Mouse (Mus musculus) lung, embryonic 15.5 days (tissue): ENCODE data around the gene Lypd5. TPM values are rescaled to one million over a fixed set of nuclear protein-coding genes. Genes with fewer than 3 reads are reported as not detected.

Experiments
- ATAC-seq: fragments of 200-750 bp; cut with Nextera tagmentation; 2 replicates; pipeline ENCODE4 v1.8.0; 2017; ENCODE audit warnings: moderate number of reproducible peaks, borderline replicate concordance; ENCODE audit not compliant: low FRiP score, low TSS enrichment; ENCODE audit errors: extremely low read depth
- H3K27ac ChIP-seq: fragments of 300-500 bp; sonication (generic); 2 replicates; pipeline ENCODE4 v1.5.1; 2015; ENCODE audit warnings: moderate library complexity, mild to moderate bottlenecking, inconsistent platforms
- H3K27me3 ChIP-seq: fragments of 300-500 bp; sonication (generic); 2 replicates; pipeline ENCODE4 v1.6.1; 2015; ENCODE audit warnings: inconsistent platforms
- H3K36me3 ChIP-seq: fragments of 300-500 bp; sonication (generic); 2 replicates; pipeline ENCODE4 v1.6.1; 2015; ENCODE audit warnings: inconsistent platforms
- H3K4me1 ChIP-seq: fragments of 300-500 bp; sonication (generic); 2 replicates; pipeline ENCODE4 v1.6.1; 2015; ENCODE audit warnings: inconsistent platforms
- H3K4me2 ChIP-seq: fragments of 300-500 bp; sonication (generic); 2 replicates; pipeline ENCODE4 v1.6.1; 2015; ENCODE audit warnings: inconsistent platforms, mild to moderate bottlenecking, moderate library complexity
- H3K4me3 ChIP-seq: fragments of 300-500 bp; sonication (generic); 2 replicates; pipeline ENCODE4 v1.5.1; 2015; ENCODE audit warnings: mild to moderate bottlenecking, inconsistent platforms
- H3K9ac ChIP-seq: fragments of 300-500 bp; sonication (generic); 2 replicates; pipeline ENCODE4 v1.6.1; 2015; ENCODE audit warnings: inconsistent platforms
- H3K9me3 ChIP-seq: fragments of 300-500 bp; sonication (generic); 2 replicates; pipeline ENCODE4 v1.6.1; 2016; ENCODE audit warnings: inconsistent platforms
- WGBS: fragments of 180-500 bp; shearing (Covaris S2); methylation state at CpG from one replicate; pipeline ENCODE4 v1.1.7; 2015; 5-methylcytosine and 5-hydroxymethylcytosine counted together
- polyA plus RNA-seq: library from polyadenylated mRNA; unstranded; fragments of >200 nt; fragmentation: Nextera tagmentation; extraction: Ambion mirVana; gene quantifications from 2 replicates; pipeline ENCODE4 v1.2.1, GENCODE M21; 2015

Lypd5 gene
- polyA plus RNA-seq: not detected in 2 replicates

DNA sequence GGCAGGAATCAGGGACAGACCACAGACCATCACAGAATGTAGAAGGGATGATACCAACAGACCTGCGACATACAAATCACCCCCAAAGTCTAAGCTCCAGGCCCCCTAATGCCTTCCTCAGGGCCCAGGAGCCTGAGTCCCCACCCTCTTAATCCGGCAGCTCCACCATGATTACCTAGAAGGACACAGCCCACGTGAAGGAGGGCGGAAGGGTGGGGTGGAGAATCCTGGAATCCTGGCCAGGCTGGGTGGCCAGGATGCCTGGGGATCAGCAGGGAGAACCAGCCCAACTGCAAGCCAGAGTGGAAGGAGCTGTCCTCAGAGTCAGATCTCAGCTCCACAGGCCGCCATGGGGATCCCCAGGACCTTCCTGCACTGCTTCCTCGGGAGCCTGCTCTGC lies at the start of gene Lypd5:
TSS of gene Lypd5 (plus strand) at position 301 of the 400 bp plus-strand sequence.
- Histone ChIP-seq H3K4me1 (no peaks in the 10 kb centered on the region), H3K4me2 (no peak within 1 kb of the TSS), H3K36me3 (no peaks in the 10 kb centered on the region), H3K9ac (no peak within 1 kb of the TSS), H3K27ac (no peak within 1 kb of the TSS), H3K9me3 (no peaks in the 10 kb centered on the region), H3K4me3 (no peak within 1 kb of the TSS), H3K27me3 (no peaks in the 10 kb centered on the region; the same call in 1 of the 2 replicates)
- 30% methylated on average over 6 of the region's 6 CpGs for WGBS
- no peak for ATAC-seq

DNA sequence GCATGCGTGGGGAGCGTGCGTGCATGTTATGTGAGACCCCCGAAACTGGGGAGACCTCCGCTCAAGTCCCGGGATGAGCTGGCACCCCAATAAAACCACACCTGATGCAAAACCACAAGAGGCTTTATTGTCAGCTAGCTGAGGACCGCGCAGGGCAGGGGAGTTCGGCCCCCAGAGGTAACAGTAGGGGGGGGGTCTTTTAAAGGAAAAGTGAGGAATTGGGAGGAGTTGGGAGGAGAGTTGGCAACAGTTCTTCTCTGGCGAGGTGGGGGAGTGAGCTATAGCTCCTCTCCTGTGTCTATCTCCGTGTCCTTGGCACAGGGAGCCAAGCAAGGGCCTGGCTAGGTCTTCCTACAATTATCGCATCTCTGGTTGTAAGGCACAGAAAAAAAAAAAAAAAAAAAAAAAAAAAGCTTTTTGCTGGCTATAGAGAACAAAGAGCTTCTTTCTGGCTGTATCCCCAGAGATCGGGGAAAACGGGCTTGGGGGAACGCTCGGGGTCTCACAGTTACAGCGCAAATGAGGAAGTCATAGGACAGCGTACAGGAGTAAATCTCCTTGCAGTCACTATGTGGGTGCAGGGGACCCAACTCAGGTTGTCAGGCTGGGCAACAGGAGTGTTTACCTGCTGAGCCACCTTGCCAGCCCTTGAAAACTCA lies 49.0 kb upstream of the Lypd5 start:
- Histone ChIP-seq H3K4me1 (peaks cover 22% of the 10 kb centered on the region), H3K4me2 (peak overlapping the region; percentile 91), H3K27me3 (no peaks in the 10 kb centered on the region), H3K4me3 (peak overlapping the region; percentile 67), H3K27ac (peak overlapping the region; percentile 92), H3K9ac (peak overlapping the region; percentile 43), H3K36me3 (peaks cover 37% of the 10 kb centered on the region), H3K9me3 (no peaks in the 10 kb centered on the region)
- ATAC-seq: peak; percentile 3; the same call in 1 of the 2 replicates
- WGBS: 1% methylated on average over 18 of the region's 18 CpGs

DNA sequence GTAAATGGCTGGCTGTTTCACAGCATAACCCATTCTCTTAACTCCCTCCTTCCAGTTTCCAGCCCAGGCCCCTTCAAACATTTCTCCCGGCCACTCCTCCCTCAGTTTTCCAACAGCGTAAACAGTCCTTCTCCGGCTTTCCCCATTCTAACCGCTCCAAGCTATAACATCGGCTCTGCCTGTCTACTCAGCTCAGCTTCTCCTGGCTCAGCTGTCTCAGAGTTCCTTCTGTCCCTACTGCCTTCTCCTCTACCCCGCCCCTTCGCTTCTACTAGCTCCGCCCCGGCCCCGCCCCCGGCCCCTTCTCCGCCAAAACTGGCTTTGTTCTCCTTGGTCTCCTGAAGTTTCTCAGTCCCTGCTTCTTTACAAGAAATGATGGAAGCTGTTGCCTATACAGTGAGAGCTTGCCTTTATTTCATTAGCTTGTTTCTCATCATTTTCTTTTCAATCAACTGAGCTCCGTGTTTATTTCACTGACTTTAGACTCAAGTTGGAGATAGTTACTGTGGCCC lies 48.2 kb upstream of the Lypd5 start, which contains the start of gene Zfp61:
TSS of gene Zfp61 (minus strand) at position 462 of the 512 bp plus-strand sequence.
- Histone ChIP-seq H3K4me2 (peak within 1 kb of the TSS; percentile 91), H3K4me1 (peaks cover 22% of the 10 kb centered on the region), H3K9ac (peak within 1 kb of the TSS; percentile 43; the same call in 1 of the 2 replicates), H3K9me3 (no peaks in the 10 kb centered on the region), H3K27me3 (no peaks in the 10 kb centered on the region), H3K4me3 (peak within 1 kb of the TSS; percentile 67), H3K36me3 (peaks cover 31% of the 10 kb centered on the region), H3K27ac (peak within 1 kb of the TSS; percentile 92)
- peak; percentile 72; the same call in 1 of the 2 replicates for ATAC-seq
- under 1% methylated on average over 13 of the region's 13 CpGs for WGBS

DNA sequence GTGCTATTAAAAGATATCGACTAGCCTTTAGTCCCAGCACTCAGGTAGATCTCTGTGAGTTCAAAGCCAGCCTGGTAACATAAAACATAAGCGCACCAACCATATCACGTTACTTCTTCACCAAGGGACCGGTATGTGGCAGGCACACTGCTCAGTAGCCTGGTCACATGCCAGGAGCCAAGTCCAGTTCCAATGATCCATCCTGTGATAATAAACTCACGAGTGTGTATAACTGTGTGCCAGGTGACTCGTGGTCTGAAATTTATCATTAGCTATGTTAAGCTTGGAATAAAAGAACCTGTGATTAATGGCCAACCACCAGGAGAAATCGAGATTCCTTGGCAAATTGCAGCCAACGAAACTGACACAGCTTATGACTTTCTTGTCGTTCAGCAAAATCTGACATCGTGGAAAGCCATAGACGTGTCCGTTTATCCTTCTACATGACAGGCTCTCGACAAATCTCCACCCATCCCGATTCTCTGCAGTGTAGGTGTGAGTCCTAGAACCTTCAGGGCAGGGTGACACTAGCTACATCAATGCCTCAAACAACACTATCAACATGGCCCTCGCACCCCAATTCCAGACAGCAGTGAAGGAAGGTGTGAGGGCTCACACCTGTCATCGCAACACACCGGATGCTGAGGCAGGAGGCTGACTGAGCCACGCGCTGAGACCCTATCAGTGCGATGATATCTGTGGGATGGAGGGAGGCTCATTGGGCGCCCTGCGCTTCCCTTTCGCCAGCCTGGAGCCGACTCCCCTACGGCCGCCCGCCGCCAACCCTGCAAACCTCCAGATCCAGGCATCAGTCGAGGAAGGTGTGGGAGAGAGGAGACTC lies 33.0 kb upstream of the Lypd5 start:
- Histone ChIP-seq H3K4me1 (0 out of 2 replicates have a peak, but pooled peaks cover 8% of the 10 kb centered on the region), H3K4me2 (peak overlapping the region; percentile 71), H3K27ac (no peak overlapping the region), H3K27me3 (no peaks in the 10 kb centered on the region), H3K36me3 (peaks cover 7% of the 10 kb centered on the region; the same call in 1 of the 2 replicates), H3K9me3 (no peaks in the 10 kb centered on the region), H3K9ac (peak overlapping the region; percentile 51), H3K4me3 (peak overlapping the region; percentile 57)
- peak; percentile 60; the same call in 1 of the 2 replicates for ATAC-seq
- 24% methylated on average over 29 of the region's 29 CpGs for WGBS

DNA sequence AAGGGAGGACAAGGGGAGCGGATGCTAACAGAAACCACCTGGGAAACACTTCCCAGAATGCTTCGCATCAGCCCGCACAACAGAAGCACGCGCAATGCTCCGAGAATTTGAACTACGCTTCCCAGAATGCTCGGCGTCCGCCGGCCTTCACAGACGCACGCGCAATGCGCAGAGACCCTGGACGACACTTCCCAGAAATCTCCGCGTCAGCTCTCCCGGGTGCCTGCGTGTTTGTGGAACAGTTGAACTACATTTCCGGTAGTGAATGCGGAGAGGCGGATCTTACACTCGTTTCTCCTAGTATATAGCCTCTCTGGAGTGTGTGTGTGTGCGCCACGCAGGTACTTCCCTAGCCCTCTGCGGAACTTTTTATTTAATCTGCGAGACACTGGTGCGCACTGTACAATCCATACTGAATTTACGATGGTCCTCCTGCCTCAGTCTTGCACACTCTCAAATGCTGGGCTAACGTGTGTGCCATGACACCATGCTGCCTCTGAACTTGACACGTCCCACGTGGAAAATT lies 32.4 kb upstream of the Lypd5 start, which contains the start of gene Zfp94:
TSS of gene Zfp94 (minus strand) at position 100 of the 526 bp plus-strand sequence.
- peak within 1 kb of the TSS; percentile 71 for H3K4me2 ChIP-seq
- no peaks in the 10 kb centered on the region for H3K9me3 ChIP-seq
- peak within 1 kb of the TSS; percentile 69 for H3K27ac ChIP-seq
- 0 out of 2 replicates have a peak, but pooled peaks cover 8% of the 10 kb centered on the region for H3K4me1 ChIP-seq
- H3K9ac ChIP-seq: peak within 1 kb of the TSS; percentile 51
- WGBS: under 1% methylated on average over 33 of the region's 33 CpGs
- no peaks in the 10 kb centered on the region for H3K27me3 ChIP-seq
- ATAC-seq: peak; percentile 95
- H3K4me3 ChIP-seq: peak within 1 kb of the TSS; percentile 57
- peaks cover 3% of the 10 kb centered on the region; the same call in 1 of the 2 replicates for H3K36me3 ChIP-seq

- no peak overlapping the region for H3K4me3 ChIP-seq
- no peaks in the 10 kb centered on the region for H3K36me3 ChIP-seq
- 65% methylated on average over 6 of the region's 6 CpGs for WGBS
- H3K9ac ChIP-seq: no peak overlapping the region
- no peak overlapping the region for H3K27ac ChIP-seq
- no peak overlapping the region for H3K4me2 ChIP-seq
- 0 out of 2 replicates have a peak, but pooled peaks cover 3% of the 10 kb centered on the region for H3K9me3 ChIP-seq
- no peaks in the 10 kb centered on the region for H3K27me3 ChIP-seq
- 0 out of 2 replicates have a peak, but pooled peaks cover 8% of the 10 kb centered on the region for H3K4me1 ChIP-seq
- no peak for ATAC-seq
Observed at GRCm38 (mm10) chr7:24318942-24319341, 30.1 kb upstream of the Lypd5 start.

GRCm38 (mm10) chr7:24322593-24322992 lies 26.4 kb upstream of the Lypd5 start:
- Histone ChIP-seq H3K36me3 (no peaks in the 10 kb centered on the region), H3K4me1 (no peaks in the 10 kb centered on the region; the same call in 1 of the 2 replicates), H3K4me3 (no peak overlapping the region), H3K27me3 (peaks cover 3% of the 10 kb centered on the region; the same call in 1 of the 2 replicates), H3K27ac (no peak overlapping the region), H3K4me2 (no peak overlapping the region), H3K9ac (no peak overlapping the region), H3K9me3 (0 out of 2 replicates have a peak, but pooled peaks cover 3% of the 10 kb centered on the region)
- 66% methylated on average over 4 of the region's 4 CpGs for WGBS
- ATAC-seq: no peak

DNA sequence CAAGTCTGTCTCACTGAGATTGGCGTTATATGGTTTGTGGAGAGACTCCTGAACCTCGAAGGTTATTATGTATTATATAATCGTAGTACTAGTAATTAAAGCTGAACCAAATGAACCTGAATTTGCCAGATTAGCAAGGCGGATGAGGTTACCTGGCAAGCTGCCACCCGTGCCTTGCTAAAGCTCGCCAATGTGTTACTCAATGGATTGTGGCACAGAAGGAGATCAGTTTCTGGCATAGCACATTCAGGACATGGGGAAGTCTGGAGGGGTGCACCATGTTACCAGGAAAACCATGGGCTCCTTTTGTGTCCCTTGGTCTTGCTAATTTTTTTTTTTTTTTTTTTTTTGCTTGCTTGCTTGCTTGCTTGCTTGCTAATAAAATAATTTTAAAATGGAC lies 23.8 kb upstream of the Lypd5 start:
- no peaks in the 10 kb centered on the region for H3K36me3 ChIP-seq
- H3K4me1 ChIP-seq: no peaks in the 10 kb centered on the region; the same call in 1 of the 2 replicates
- peak overlapping the region; percentile 54; the same call in 1 of the 2 replicates for H3K4me2 ChIP-seq
- H3K9me3 ChIP-seq: 0 out of 2 replicates have a peak, but pooled peaks cover 3% of the 10 kb centered on the region
- H3K9ac ChIP-seq: no peak overlapping the region
- H3K4me3 ChIP-seq: no peak overlapping the region
- ATAC-seq: no peak
- no peak overlapping the region for H3K27ac ChIP-seq
- 81% methylated on average over 6 of the region's 6 CpGs for WGBS
- peaks cover 3% of the 10 kb centered on the region; the same call in 1 of the 2 replicates for H3K27me3 ChIP-seq

GRCm38 (mm10) chr7:24325675-24326128 lies 23.3 kb upstream of the Lypd5 start:
- no peaks in the 10 kb centered on the region for H3K36me3 ChIP-seq
- H3K9me3 ChIP-seq: 0 out of 2 replicates have a peak, but pooled peaks cover 3% of the 10 kb centered on the region
- ATAC-seq: peak; percentile 69; the same call in 1 of the 2 replicates
- H3K4me1 ChIP-seq: no peaks in the 10 kb centered on the region; the same call in 1 of the 2 replicates
- WGBS: 4% methylated on average over 13 of the region's 13 CpGs
- no peak overlapping the region for H3K27ac ChIP-seq
- H3K9ac ChIP-seq: peak overlapping the region; percentile 21; the same call in 1 of the 2 replicates
- H3K27me3 ChIP-seq: peaks cover 3% of the 10 kb centered on the region; the same call in 1 of the 2 replicates
- H3K4me3 ChIP-seq: peak overlapping the region; percentile 18
- H3K4me2 ChIP-seq: peak overlapping the region; percentile 54

DNA sequence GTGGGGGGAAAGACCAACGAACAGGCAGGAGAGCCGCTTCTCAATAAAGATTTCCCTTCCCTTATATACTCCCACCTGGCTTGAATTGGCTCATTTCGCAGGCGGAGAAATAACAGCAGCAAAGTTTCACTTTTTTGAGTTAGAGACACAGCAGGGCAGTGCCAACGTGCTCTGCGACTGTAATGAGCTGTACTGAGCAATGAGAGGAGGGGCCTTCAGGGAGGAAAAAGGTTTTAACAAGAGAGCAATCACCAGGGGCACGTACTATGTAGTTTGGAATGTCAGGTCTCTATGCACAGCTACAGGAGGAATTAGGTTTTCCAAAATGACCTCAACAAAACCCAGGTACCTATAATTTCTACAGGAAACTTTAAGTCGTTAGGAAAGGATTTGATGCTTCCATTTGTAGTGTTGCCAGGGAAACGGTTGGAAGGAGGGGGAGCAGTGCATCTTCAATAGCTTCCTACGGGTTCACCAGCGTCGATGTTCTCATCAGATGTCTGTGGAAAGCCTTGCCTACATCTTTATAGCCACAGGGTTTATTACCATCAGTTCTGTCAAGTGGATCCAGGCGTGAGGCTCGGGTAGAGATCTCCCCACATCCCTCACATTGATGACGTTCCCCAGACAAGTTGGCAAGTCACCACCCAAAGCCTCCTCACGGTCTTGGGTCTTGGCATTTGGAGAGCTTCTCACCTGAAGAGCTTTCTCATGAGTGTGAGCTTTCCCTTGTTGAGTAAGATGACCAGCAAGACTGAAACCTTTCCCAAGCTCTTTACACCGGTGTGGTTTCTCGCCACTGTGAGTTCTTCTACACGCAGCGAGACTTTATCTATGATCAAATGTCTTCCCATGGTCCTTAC lies 22.5 kb upstream of the Lypd5 start:
- 0 out of 2 replicates have a peak overlapping the region, but pooled peaks have one; percentile 3 for H3K27ac ChIP-seq
- H3K9ac ChIP-seq: no peak overlapping the region
- H3K4me1 ChIP-seq: no peaks in the 10 kb centered on the region; the same call in 1 of the 2 replicates
- H3K36me3 ChIP-seq: no peaks in the 10 kb centered on the region
- H3K9me3 ChIP-seq: 0 out of 2 replicates have a peak, but pooled peaks cover 3% of the 10 kb centered on the region
- H3K4me3 ChIP-seq: peak overlapping the region; percentile 18
- 50% methylated on average over 20 of the region's 20 CpGs for WGBS
- no peak for ATAC-seq
- peaks cover 3% of the 10 kb centered on the region; the same call in 1 of the 2 replicates for H3K27me3 ChIP-seq
- peak overlapping the region; percentile 54 for H3K4me2 ChIP-seq
